Mouse (Mus musculus) right cerebral cortex, postnatal 14 days (tissue): ENCODE measurements around the gene Rflna.

ENCODE experiments used
- DNase-seq: peaks from one replicate; pipeline ENCODE4 v3.0.0; 2022

Rflna gene

GRCm38 (mm10) chr5:125002969-125003872, at the start of gene Rflna:
Gene Rflna (plus strand): TSS chr5:125003221.
- DNase-seq: no peak

GRCm38 (mm10) chr5:124954404-124955305, 48.4 kb upstream of the Rflna start:
- no peak for DNase-seq

GRCm38 (mm10) chr5:124957491-124957890, 45.5 kb upstream of the Rflna start:
- no peak for DNase-seq

DNA sequence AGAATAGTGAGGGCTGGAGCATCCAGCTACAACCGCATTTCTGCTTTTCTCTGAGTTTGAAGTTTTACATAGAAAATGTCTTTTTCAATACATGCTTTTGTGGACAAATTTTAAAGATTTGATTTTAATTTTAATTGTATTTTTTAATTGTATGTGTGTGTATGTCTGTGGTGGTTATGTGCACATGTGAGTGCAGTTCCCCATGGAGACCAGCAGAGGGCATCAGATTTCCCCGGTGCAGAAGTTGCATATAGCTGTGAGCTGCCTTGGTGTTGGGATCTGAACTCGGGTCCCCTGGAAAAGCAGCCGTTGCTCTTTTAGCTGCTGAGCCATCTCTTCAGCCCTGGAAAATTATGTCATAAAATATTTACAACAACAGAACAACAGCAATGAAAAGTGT, 43.9 kb upstream of the Rflna start:
- no peak for DNase-seq

DNA sequence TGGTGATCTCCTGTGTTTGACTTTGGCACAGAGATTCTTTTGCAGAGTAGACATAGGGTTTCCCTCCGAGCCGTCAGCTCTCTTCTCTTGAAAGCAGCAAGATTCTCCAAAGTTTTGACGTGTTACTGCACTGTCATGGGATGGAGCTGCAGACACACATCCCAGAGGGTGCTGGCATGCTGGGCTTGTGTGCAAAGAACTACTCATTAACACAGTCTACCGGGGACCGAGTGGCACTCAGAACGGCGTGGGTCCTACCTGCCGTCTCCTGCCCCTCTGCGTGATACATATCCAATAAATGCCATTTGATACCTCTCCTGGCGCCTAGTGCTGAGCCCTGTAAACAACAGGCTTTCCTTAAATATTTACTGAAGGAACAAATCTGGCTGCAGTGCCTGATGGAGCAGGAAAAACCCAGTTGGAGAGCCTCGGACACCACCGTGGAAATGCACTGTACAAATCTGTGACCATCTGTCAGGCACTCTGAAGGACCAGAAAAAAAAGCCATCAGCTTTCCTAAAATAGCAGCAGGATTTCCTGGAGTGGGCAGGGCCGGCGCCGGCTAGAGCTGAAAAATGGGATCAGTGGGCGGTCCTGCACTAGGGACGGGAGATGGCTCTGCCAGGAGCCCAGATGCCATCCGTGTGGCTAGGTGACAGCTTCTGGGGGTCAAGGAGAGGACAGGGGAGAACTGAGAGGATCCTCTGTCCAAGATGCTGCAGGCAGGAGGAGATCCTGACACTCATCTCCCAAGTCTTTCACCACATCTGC, 42.7 kb upstream of the Rflna start:
- peak; percentile 62 for DNase-seq

DNA sequence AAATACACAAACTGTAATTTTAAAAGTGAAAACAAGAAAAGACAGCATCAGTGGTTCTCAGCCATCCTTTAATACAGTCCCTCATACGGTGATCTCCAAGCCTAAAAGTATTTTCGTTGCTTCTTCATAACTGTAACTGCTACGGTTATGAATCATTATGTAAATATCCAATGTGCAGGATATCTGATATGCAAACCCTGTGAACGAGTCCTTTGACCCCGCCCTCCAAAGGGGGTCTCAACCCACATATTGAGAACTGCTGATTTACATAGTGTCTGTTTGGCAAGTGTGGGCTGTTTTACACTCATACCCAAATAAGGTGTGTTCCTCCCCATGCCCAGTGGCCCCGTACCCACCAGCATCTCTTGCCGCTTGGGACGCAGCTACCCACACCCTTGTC, 41.6 kb upstream of the Rflna start:
- no peak for DNase-seq

- DNase-seq: no peak
Observed at GRCm38 (mm10) chr5:124962761-124963160, 40.3 kb upstream of the Rflna start.

DNA sequence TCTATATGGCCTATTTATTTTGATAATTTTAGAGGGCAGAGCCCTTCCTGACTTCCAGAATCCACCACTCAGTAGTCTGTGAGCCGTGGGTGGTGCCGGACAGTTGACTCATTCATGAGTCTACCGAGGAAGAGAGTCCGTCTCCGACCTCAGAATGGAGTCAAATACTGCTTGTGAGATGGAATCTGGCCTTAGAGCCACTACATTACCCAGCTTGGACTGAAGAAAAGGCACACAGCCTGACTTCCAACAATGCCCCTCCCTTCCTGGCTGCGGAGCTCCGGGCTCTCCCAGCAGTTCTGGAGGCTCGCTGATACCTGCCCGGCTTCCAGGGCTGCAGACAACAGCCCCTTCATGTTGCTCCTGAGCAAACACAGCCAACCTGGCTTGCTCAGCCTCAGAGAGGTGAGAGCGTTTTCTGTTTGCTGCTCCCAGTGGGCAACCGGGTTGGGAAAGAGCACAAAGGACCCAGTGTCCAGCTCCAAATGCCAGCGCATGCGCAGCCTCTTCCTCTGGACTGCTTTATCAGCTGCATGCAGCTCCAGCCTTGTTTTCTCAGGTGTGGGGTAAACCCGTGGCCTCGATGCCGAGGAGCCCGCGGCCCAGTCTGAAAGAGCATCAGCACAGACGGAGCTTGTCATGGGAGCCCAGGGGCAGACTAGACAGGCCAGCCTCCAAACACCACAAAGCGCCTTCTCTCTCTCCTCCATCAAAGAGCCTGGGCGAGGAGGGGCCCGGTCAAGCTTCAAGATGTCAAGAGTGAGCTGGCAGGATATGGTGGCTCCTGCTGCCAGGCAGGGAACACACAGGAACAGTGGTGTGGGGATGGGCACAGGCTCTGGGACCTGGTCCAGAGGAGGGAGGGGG, 39.0 kb upstream of the Rflna start:
- DNase-seq: peak; percentile 58

DNA sequence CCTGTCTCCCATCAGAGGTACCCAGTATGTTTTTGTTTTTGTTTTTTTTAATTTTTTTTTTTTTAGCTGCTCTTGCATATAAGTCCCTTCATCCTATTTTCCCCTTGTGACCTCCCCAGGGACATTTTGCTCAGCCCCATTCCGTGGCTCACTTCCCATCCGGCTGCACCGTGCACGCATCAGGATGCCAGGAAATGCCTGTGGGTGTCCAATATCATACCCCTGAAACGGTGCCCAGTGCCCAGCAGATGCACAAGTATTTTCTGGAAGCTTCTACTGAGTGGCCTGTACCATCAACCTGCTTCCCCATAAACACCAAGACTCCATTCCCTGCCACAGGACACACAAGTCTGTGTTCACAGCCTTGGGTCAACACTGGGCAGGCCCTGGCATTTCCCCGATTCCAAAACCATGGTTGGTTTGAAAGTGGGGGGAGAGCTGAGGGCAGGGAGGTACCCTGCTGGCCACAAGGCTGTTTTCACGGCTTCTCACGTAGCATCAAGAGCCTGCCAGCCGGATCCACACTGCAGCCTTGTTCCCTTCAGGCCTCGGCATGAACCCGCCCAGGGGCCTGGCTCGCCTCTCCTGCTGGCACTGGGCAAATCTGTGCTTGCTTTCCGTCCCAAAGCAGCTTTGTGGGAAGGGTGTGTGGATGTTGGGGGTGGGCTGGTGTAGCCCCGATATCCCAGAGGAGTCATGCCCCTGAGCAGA, 36.2 kb upstream of the Rflna start:
- peak; percentile 24 for DNase-seq

DNA sequence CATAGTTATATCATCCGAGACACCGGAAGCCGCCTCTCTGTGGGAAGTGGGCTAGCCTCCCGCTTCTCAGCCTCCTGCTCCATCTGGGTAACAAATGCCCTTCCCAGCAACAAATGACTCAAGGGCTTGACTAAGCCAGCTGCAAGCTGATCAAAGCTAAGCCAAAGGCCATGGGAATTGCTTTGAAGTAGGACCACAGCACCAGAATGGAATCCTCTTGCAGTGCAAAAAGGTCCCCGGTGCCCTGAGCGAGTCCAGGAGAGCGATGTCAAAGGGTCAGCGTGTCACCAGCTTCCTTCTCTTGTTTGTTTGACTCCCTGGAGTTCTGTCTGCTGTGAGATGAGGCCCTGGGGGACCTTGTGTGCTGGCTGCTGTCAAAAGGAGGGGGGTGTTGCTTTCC, 33.2 kb upstream of the Rflna start:
- no peak for DNase-seq

GRCm38 (mm10) chr5:124986222-124986621, 16.8 kb upstream of the Rflna start:
- no peak for DNase-seq

DNA sequence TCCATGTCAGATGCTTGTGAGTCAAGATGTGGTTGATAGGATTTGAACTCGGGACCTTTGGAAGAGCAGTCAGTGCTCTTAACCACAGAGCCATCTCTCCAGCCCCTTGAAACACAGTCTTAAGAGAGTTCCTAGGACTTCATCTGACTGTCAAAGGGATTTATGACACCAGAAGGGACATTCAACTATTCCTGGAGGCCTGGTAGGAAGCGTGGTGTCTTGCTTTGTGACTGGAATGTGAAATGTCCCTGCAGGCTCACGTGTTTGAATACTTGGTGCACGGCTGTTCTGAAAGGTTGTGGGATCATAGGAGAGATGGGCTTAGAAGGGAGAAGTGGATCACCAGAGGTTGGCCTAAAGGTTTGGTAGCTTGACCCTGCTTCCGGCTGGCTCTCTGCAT, 16.4 kb upstream of the Rflna start:
- no peak for DNase-seq

- DNase-seq: no peak
Observed at GRCm38 (mm10) chr5:124989724-124990123, 13.3 kb upstream of the Rflna start.

DNA sequence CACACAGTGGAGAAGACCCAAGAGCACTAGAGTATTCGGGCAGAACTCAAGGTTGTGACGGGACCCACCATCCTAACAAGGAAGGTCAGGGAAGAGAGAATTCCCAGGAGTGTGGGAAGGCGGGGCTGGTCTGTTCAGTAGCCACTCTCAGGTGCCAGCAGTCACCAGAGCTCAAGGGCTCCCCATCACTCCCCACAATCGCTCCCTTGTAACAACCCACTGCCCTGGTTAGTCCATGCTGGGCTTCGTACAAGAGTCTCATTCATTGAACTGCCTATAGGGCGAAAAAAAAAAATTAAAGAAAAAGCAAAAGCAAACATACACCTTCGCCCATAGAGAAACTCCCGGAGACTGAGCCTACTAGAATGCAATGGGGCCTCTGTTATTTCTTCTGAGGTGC, 10.7 kb upstream of the Rflna start:
- no peak for DNase-seq

GRCm38 (mm10) chr5:124992891-124993290, 10.1 kb upstream of the Rflna start:
- DNase-seq: no peak

- DNase-seq: peak; percentile 68
Observed at GRCm38 (mm10) chr5:124996816-124997215, 6.2 kb upstream of the Rflna start.

GRCm38 (mm10) chr5:124997913-124998312, 5.1 kb upstream of the Rflna start:
- DNase-seq: no peak

DNA sequence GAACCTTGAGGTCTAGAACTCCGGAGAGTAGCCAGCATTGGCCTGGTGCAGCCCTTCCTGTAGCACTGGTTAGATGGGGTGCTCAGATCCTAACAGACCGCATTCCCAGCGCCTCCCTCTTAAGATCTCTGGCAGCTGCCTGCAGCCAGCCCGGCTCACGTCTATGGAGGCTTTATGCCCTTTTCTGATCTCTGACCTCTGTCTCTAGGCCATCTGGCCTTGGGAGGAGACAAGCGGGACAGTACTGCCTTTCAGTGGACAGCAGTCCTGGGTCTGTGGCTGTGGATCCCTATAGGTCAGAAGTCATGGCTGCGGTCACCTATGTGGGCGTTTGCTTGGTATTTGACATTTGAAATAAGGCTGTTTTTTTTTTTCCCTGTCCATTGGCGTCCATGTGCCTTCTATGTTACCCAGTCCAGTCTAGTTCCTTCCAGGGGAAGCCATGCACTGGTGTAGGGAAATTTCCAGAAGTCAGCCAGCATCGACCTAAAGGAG, 2.2 kb upstream of the Rflna start:
- DNase-seq: no peak

GRCm38 (mm10) chr5:125003873-125004255, 843 bp downstream of the Rflna start:
- no peak for DNase-seq

DNA sequence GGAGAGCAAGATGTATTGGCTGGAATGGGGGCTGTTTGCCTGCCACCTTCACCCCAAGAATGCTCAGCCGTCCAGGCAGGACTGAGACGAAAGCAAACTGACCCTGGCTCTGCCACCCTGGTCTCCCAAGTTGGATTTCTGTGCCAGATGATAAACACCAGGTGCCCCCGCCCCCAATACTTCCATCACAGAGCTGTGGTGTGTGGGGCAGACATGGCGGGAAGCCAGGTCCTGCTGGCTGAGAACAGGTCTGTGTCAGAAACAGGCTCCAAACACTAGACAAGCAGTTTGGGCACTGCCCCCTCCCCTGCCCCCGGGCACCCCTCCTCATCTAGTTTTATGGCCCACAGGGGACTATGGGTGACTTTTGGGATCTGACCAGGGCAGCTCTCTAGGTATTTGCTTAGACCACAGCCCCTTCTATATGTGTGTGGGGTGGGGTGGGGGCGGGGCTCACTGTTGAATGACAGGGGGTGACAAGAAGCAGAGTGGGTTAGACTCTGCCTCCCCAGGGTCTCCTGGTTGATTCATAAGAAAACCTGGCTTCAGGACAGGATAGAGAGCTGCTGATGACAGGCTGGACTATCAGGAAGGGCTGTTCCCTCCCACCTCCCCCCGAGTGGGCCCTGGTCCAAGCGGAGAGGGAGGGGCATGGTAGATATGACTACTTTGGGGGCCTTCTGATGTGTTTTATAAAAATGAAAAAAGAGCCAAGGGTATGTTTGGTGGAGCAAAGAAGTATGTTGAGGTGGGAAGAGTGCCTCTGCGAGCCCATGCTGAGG, 3.0 kb downstream of the Rflna start:
- DNase-seq: no peak
